Comparison of ENCODE assay signal across 8 mouse cellular contexts in genomic region chr2:118813981-118814836, GRCm38 (mm10). TPM values are rescaled to one million over a fixed set of nuclear protein-coding genes. Genes with fewer than 3 reads are reported as not detected.
DNase-seq lines count a peak whose midpoint lies in the region; ATAC-seq and TF ChIP-seq lines count a peak whose summit lies in the region.

TSS of gene Knstrn (plus strand) at chr2:118814003.

- H3K36me3 ChIP-seq in embryonic facial prominence, embryonic 15.5 days = peaks cover 23% of the 10 kb centered on the region
- peaks cover 15% of the 10 kb centered on the region; the same call in 1 of the 2 replicates for H3K36me3 ChIP-seq in limb, embryonic 14.5 days (ENCODE audit: control insufficient read depth, insufficient read depth, low read length)
- H3K36me3 ChIP-seq in midbrain, embryonic 16.5 days (ENCODE audit: control insufficient read depth, insufficient read depth, low read length) = no peaks in the 10 kb centered on the region
- no peaks in the 10 kb centered on the region; the same call in 1 of the 2 replicates for H3K36me3 ChIP-seq in spleen, adult 2 months (ENCODE audit: control insufficient read depth, insufficient read depth, low read length)

- no peaks in the 10 kb centered on the region for H3K9me3 ChIP-seq in embryonic facial prominence, embryonic 15.5 days (replicated peaks)
- no peaks in the 10 kb centered on the region for H3K9me3 ChIP-seq in limb, embryonic 14.5 days (ENCODE audit: control insufficient read depth, low read length)
- H3K9me3 ChIP-seq in midbrain, embryonic 16.5 days (replicated peaks; ENCODE audit: control insufficient read depth, low read length, poor library complexity, severe bottlenecking) = no peaks in the 10 kb centered on the region

- H3K9ac ChIP-seq in embryonic facial prominence, embryonic 15.5 days = peak within 1 kb of the TSS; percentile 70
- peak within 1 kb of the TSS; percentile 80 for H3K9ac ChIP-seq in limb, embryonic 14.5 days (ENCODE audit: low read depth, low read length, severe bottlenecking)
- peak within 1 kb of the TSS; percentile 64 for H3K9ac ChIP-seq in midbrain, embryonic 16.5 days (ENCODE audit: low read depth, low read length)

- peak within 1 kb of the TSS; percentile 91 for H3K4me2 ChIP-seq in embryonic facial prominence, embryonic 15.5 days (replicated peaks)
- H3K4me2 ChIP-seq in limb, embryonic 14.5 days (replicated peaks; ENCODE audit: low read depth, low read length, severe bottlenecking) = peak within 1 kb of the TSS; percentile 73
- H3K4me2 ChIP-seq in midbrain, embryonic 16.5 days (ENCODE audit: low read length) = peak within 1 kb of the TSS; percentile 97

- TF ChIP-seq CTCF in bone marrow macrophage, adult 2 months (IDR thresholded peaks at IDR 0.05; ENCODE audit: low read depth, low read length) = no peak
- TF ChIP-seq CTCF in spleen, adult 2 months (IDR thresholded peaks at IDR 0.05; ENCODE audit: extremely low read depth, insufficient read depth, insufficient read length, insufficient replicate concordance) = no peak

- TF ChIP-seq POLR2A in bone marrow macrophage, adult 2 months (IDR thresholded peaks at IDR 0.05; ENCODE audit: borderline replicate concordance, low read depth, low read length) = no peak
- no peak for TF ChIP-seq POLR2A in limb, embryonic 14.5 days (IDR thresholded peaks at IDR 0.05; ENCODE audit: borderline replicate concordance, extremely low read depth, insufficient read depth, insufficient read length)
- no peak for TF ChIP-seq POLR2A in spleen, adult 2 months (IDR thresholded peaks at IDR 0.05; ENCODE audit: low read depth, low read length)

- peak within 1 kb of the TSS; percentile 88 for H3K4me3 ChIP-seq in bone marrow macrophage, adult 2 months (ENCODE audit: insufficient read depth, low read length)
- H3K4me3 ChIP-seq in embryonic facial prominence, embryonic 15.5 days (replicated peaks) = peak within 1 kb of the TSS; percentile 78
- H3K4me3 ChIP-seq in limb, embryonic 14.5 days (replicated peaks; ENCODE audit: low read length) = peak within 1 kb of the TSS; percentile 76
- peak within 1 kb of the TSS; percentile 67 for H3K4me3 ChIP-seq in midbrain, embryonic 16.5 days (ENCODE audit: low read depth, low read length)
- peak within 1 kb of the TSS; percentile 78 for H3K4me3 ChIP-seq in spleen, adult 2 months (ENCODE audit: extremely low read depth, insufficient read depth, insufficient read length)

- no peaks in the 10 kb centered on the region for H3K27me3 ChIP-seq in embryonic facial prominence, embryonic 15.5 days
- no peaks in the 10 kb centered on the region for H3K27me3 ChIP-seq in limb, embryonic 14.5 days (ENCODE audit: control insufficient read depth, insufficient read depth, low read length)
- no peaks in the 10 kb centered on the region for H3K27me3 ChIP-seq in midbrain, embryonic 16.5 days (ENCODE audit: control insufficient read depth, insufficient read depth, low read depth, low read length)
- no peaks in the 10 kb centered on the region for H3K27me3 ChIP-seq in spleen, adult 2 months (ENCODE audit: control insufficient read depth, insufficient read depth, low read length)

- peak within 1 kb of the TSS; percentile 21 for H3K27ac ChIP-seq in bone marrow macrophage, adult 2 months (ENCODE audit: insufficient read depth, low read depth, low read length)
- H3K27ac ChIP-seq in embryonic facial prominence, embryonic 15.5 days (replicated peaks) = 0 out of 2 replicates have a peak within 1 kb of the TSS, but pooled peaks have one; percentile 39
- peak within 1 kb of the TSS; percentile 52 for H3K27ac ChIP-seq in limb, embryonic 14.5 days (replicated peaks; ENCODE audit: low read depth, low read length)
- no peak within 1 kb of the TSS for H3K27ac ChIP-seq in midbrain, embryonic 16.5 days (ENCODE audit: low read length)
- H3K27ac ChIP-seq in spleen, adult 2 months (ENCODE audit: insufficient read depth, low read length) = peak within 1 kb of the TSS; percentile 10; the same call in 1 of the 2 replicates

- peaks cover 4% of the 10 kb centered on the region for H3K4me1 ChIP-seq in bone marrow macrophage, adult 2 months (ENCODE audit: control insufficient read depth, insufficient read depth, low read length)
- peaks cover 20% of the 10 kb centered on the region for H3K4me1 ChIP-seq in embryonic facial prominence, embryonic 15.5 days
- H3K4me1 ChIP-seq in limb, embryonic 14.5 days (ENCODE audit: control insufficient read depth, insufficient read depth, low read length) = peaks cover 10% of the 10 kb centered on the region; the same call in 1 of the 2 replicates
- peaks cover 11% of the 10 kb centered on the region for H3K4me1 ChIP-seq in midbrain, embryonic 16.5 days (ENCODE audit: control insufficient read depth, insufficient read depth, low read length)
- peaks cover 2% of the 10 kb centered on the region; the same call in 1 of the 2 replicates for H3K4me1 ChIP-seq in spleen, adult 2 months (ENCODE audit: control insufficient read depth, insufficient read depth, insufficient read length)

- DNase-seq in B cell, adult 2 months = peak; percentile 92 to 93
- DNase-seq in heart, adult 9 months (ENCODE audit: low spot score in 2 of 2) = peak; percentile 81 to 88
- peak; percentile 93 for DNase-seq in kidney, adult 9 months
- peak; percentile 94 for DNase-seq in limb, embryonic 14.5 days (ENCODE audit: low spot score)
- peak; percentile 65 to 89 for DNase-seq in spleen, adult 2 months (ENCODE audit: low read depth in 1 of 2, low spot score in 2 of 2)

- peak; percentile 90 for ATAC-seq in embryonic facial prominence, embryonic 15.5 days (ENCODE audit: insufficient number of reproducible peaks, low FRiP score, low TSS enrichment, low read depth)
- peak; percentile 93 for ATAC-seq in limb, embryonic 14.5 days (ENCODE audit: low FRiP score, low read depth)
- peak; percentile 97 for ATAC-seq in midbrain, embryonic 16.5 days

- under 1% methylated on average over 49 of the region's 49 CpGs for WGBS in embryonic facial prominence, embryonic 15.5 days
- under 1% methylated on average over 49 of the region's 49 CpGs for WGBS in limb, embryonic 14.5 days
- 1% methylated on average over 49 of the region's 49 CpGs for WGBS in midbrain, embryonic 16.5 days
- 1% methylated on average over 49 of the region's 49 CpGs for WGBS in spleen, adult 2 months

RNA-seq across cellular contexts. Expression of gene Knstrn, which starts in this region (rescaled TPM):
- polyA plus RNA-seq in bone marrow macrophage, adult 2 months (2012; ENCODE audit: insufficient read depth, insufficient read length, missing spikeins) = 70.1 and 78.3 TPM in 2 replicates
- 75.3 and 80.0 TPM in 2 replicates for polyA plus RNA-seq in embryonic facial prominence, embryonic 15.5 days (2015; fragmentation: Nextera tagmentation; extraction: Ambion mirVana)
- polyA plus RNA-seq in limb, embryonic 14.5 days (2012; rRNA removed) = 40.1 and 67.0 TPM in 2 replicates
- 81.3 and 89.2 TPM in 2 replicates for polyA plus RNA-seq in limb, embryonic 14.5 days (2014; fragmentation: Nextera tagmentation; extraction: Ambion mirVana)
- polyA plus RNA-seq in midbrain, embryonic 16.5 days (2015; fragmentation: Nextera tagmentation; extraction: Ambion mirVana) = 13.8 TPM in 2 replicates
- polyA plus RNA-seq in spleen, adult 2 months (2012; rRNA removed) = 3.7 and 4.2 TPM in 2 replicates
